ENCODE assay signal across 17 mouse cellular contexts in the genomic region with DNA sequence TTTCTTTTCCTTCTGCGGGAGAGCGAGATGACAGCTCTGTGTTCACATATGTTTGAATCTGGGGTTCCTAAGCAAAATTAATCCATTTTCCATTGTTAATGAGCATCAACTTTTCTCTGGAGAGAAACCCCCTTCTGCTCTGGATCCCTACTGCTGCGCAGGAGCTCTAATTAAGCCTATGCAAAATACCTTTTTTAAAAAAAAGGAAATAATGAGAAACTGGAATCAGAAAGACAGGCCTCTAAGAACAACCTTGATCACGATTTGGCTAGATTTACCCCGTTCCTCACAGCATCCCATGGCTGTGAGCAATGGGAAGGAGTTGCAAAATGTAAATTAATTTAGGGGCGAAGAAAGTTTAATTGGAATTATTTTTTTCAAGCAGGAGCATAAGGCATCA.
"Had no signal": no experiment of that assay in that cellular context is flagged by ENCODE, and none has a peak within 500 bp of the region (broad histone marks: within the 10 kb centered on the region; RNA-seq: fewer than 3 reads in every experiment).

No protein-coding gene starts in this region.

- H3K4me3 ChIP-seq: midbrain, embryonic 12.5 days; myocyte; neural tube, embryonic 13.5 days; neural tube, embryonic 15.5 days had no signal

- H3K36me3 ChIP-seq: midbrain, embryonic 12.5 days; neural tube, embryonic 13.5 days; neural tube, embryonic 15.5 days had no signal

- H3K4me1 ChIP-seq: midbrain, embryonic 12.5 days had no signal

- DNase-seq: lung, adult 18-20 months; lung, embryonic 14.5 days; lung, postnatal 10 days; lung, postnatal 4 days; retina, postnatal 1 day; right cerebral cortex, adult 18-20 months; right cerebral cortex, postnatal 25 days; right cerebral cortex, postnatal 4 days; spleen, adult 18-20 months; thymus, adult 18-20 months; thymus, postnatal 14 days; thymus, postnatal 36 days had no signal

- H3K27me3 ChIP-seq: midbrain, embryonic 12.5 days; neural tube, embryonic 13.5 days; neural tube, embryonic 15.5 days had no signal

- H3K9ac ChIP-seq: liver, embryonic 14.5 days; lung, embryonic 14.5 days; midbrain, embryonic 12.5 days; neural tube, embryonic 13.5 days; neural tube, embryonic 15.5 days had no signal

- H3K9me3 ChIP-seq: midbrain, embryonic 12.5 days; neural tube, embryonic 13.5 days; neural tube, embryonic 15.5 days had no signal

- H3K27ac ChIP-seq: liver, embryonic 14.5 days; midbrain, embryonic 12.5 days; neural tube, embryonic 13.5 days; neural tube, embryonic 15.5 days had no signal

- H3K4me2 ChIP-seq: lung, embryonic 14.5 days; midbrain, embryonic 12.5 days; neural tube, embryonic 13.5 days; neural tube, embryonic 15.5 days had no signal
